Mouse (Mus musculus): ENCODE measurements around the gene Mcoln2. TPM values are rescaled to one million over a fixed set of nuclear protein-coding genes. Genes with fewer than 3 reads are reported as not detected.

Gene Mcoln2
- polyA plus RNA-seq, 1 experiment from 2014 or later: 0.36 TPM

- Histone ChIP-seq H3K9me3 (no peaks in the 10 kb centered on the region), H3K36me3 (no peaks in the 10 kb centered on the region), H3K27me3 (peaks cover 6% of the 10 kb centered on the region; the same call in 1 of the 2 replicates), H3K4me3 (no peak overlapping the region), H3K9ac (no peak overlapping the region), H3K4me1 (replicated peaks) (no peaks in the 10 kb centered on the region), H3K4me2 (no peak overlapping the region), H3K27ac (replicated peaks) (no peak overlapping the region)
- ATAC-seq (ENCODE audit: low read depth): no peak
- WGBS: 68% methylated on average over 5 of the region's 5 CpGs
Measured at GRCm38 (mm10) chr3:146213336-146213735, 63.7 kb downstream of the Mcoln2 start.

- Histone ChIP-seq H3K4me3 (no peak overlapping the region), H3K9me3 (no peaks in the 10 kb centered on the region), H3K4me2 (no peak overlapping the region), H3K36me3 (no peaks in the 10 kb centered on the region), H3K27ac (replicated peaks) (no peak overlapping the region), H3K4me1 (replicated peaks) (peaks cover 12% of the 10 kb centered on the region), H3K27me3 (peaks cover 34% of the 10 kb centered on the region), H3K9ac (no peak overlapping the region)
- ATAC-seq (ENCODE audit: low read depth): no peak
- WGBS: 90% methylated on average over 3 of the region's 3 CpGs
Measured at GRCm38 (mm10) chr3:146216561-146216960, 66.9 kb downstream of the Mcoln2 start.

- no peak within 1 kb of the TSS for H3K27ac ChIP-seq (replicated peaks)
- peaks cover 65% of the 10 kb centered on the region for H3K27me3 ChIP-seq
- H3K9ac ChIP-seq: peak within 1 kb of the TSS; percentile 58; the same call in 1 of the 2 replicates
- H3K9me3 ChIP-seq: no peaks in the 10 kb centered on the region
- H3K36me3 ChIP-seq: no peaks in the 10 kb centered on the region
- WGBS: under 1% methylated on average over 69 of the region's 73 CpGs
- peak; percentile 71 for ATAC-seq (ENCODE audit: low read depth)
- peak within 1 kb of the TSS; percentile 77 for H3K4me2 ChIP-seq
- peaks cover 15% of the 10 kb centered on the region for H3K4me1 ChIP-seq (replicated peaks)
- peak within 1 kb of the TSS; percentile 47 for H3K4me3 ChIP-seq
Measured at GRCm38 (mm10) chr3:146220776-146221486, 71.3 kb downstream of the Mcoln2 start, which contains the start of gene Lpar3. Gene Lpar3 (plus strand): TSS chr3:146220963.

- no peak for ATAC-seq (ENCODE audit: low read depth)
- H3K9me3 ChIP-seq: no peaks in the 10 kb centered on the region
- no peaks in the 10 kb centered on the region for H3K36me3 ChIP-seq
- H3K9ac ChIP-seq: no peak overlapping the region
- H3K4me3 ChIP-seq: no peak overlapping the region
- H3K27ac ChIP-seq (replicated peaks): no peak overlapping the region
- WGBS: 81% methylated on average over 4 of the region's 4 CpGs
- peaks cover 65% of the 10 kb centered on the region for H3K27me3 ChIP-seq
- H3K4me1 ChIP-seq (replicated peaks): peaks cover 15% of the 10 kb centered on the region
- no peak overlapping the region for H3K4me2 ChIP-seq
Measured at GRCm38 (mm10) chr3:146224271-146224670, 74.6 kb downstream of the Mcoln2 start.

GRCm38 (mm10) chr3:146225061-146225761, 75.6 kb downstream of the Mcoln2 start:
- Histone ChIP-seq H3K9me3 (no peaks in the 10 kb centered on the region), H3K4me1 (replicated peaks) (peaks cover 15% of the 10 kb centered on the region), H3K9ac (no peak overlapping the region), H3K4me2 (no peak overlapping the region), H3K36me3 (no peaks in the 10 kb centered on the region), H3K4me3 (no peak overlapping the region), H3K27ac (replicated peaks) (no peak overlapping the region), H3K27me3 (peaks cover 56% of the 10 kb centered on the region)
- ATAC-seq (ENCODE audit: low read depth): no peak
- 83% methylated on average over 7 of the region's 7 CpGs for WGBS

- 59% methylated on average over 3 of the region's 3 CpGs for WGBS
- peaks cover 34% of the 10 kb centered on the region for H3K27me3 ChIP-seq
- no peak overlapping the region for H3K4me2 ChIP-seq
- H3K36me3 ChIP-seq: no peaks in the 10 kb centered on the region
- H3K9ac ChIP-seq: no peak overlapping the region
- no peaks in the 10 kb centered on the region for H3K4me1 ChIP-seq (replicated peaks)
- no peak for ATAC-seq (ENCODE audit: low read depth)
- H3K4me3 ChIP-seq: no peak overlapping the region
- no peaks in the 10 kb centered on the region for H3K9me3 ChIP-seq
- H3K27ac ChIP-seq (replicated peaks): no peak overlapping the region
Measured at GRCm38 (mm10) chr3:146227427-146227826, 77.8 kb downstream of the Mcoln2 start.

GRCm38 (mm10) chr3:146228559-146229310, 79.1 kb downstream of the Mcoln2 start:
- H3K27me3 ChIP-seq: peaks cover 21% of the 10 kb centered on the region; the same call in 1 of the 2 replicates
- no peak overlapping the region for H3K4me2 ChIP-seq
- ATAC-seq (ENCODE audit: low read depth): no peak
- H3K4me1 ChIP-seq (replicated peaks): no peaks in the 10 kb centered on the region
- WGBS: 62% methylated on average over 13 of the region's 13 CpGs
- H3K27ac ChIP-seq (replicated peaks): no peak overlapping the region
- H3K9me3 ChIP-seq: no peaks in the 10 kb centered on the region
- no peak overlapping the region for H3K4me3 ChIP-seq
- H3K9ac ChIP-seq: no peak overlapping the region
- H3K36me3 ChIP-seq: no peaks in the 10 kb centered on the region

- no peaks in the 10 kb centered on the region for H3K9me3 ChIP-seq
- 79% methylated on average over 7 of the region's 7 CpGs for WGBS
- H3K4me2 ChIP-seq: no peak overlapping the region
- H3K4me3 ChIP-seq: no peak overlapping the region
- H3K4me1 ChIP-seq (replicated peaks): peaks cover 12% of the 10 kb centered on the region
- no peak overlapping the region for H3K27ac ChIP-seq (replicated peaks)
- no peaks in the 10 kb centered on the region for H3K27me3 ChIP-seq
- no peak overlapping the region for H3K9ac ChIP-seq
- ATAC-seq (ENCODE audit: low read depth): no peak
- H3K36me3 ChIP-seq: no peaks in the 10 kb centered on the region
Measured at GRCm38 (mm10) chr3:146232708-146233107, 83.1 kb downstream of the Mcoln2 start.

GRCm38 (mm10) chr3:146233741-146234140, 84.1 kb downstream of the Mcoln2 start:
- no peak overlapping the region for H3K4me3 ChIP-seq
- H3K4me2 ChIP-seq: no peak overlapping the region
- H3K9me3 ChIP-seq: no peaks in the 10 kb centered on the region
- no peak for ATAC-seq (ENCODE audit: low read depth)
- H3K4me1 ChIP-seq (replicated peaks): peaks cover 12% of the 10 kb centered on the region
- 78% methylated on average over 4 of the region's 4 CpGs for WGBS
- no peak overlapping the region for H3K9ac ChIP-seq
- H3K36me3 ChIP-seq: no peaks in the 10 kb centered on the region
- H3K27me3 ChIP-seq: no peaks in the 10 kb centered on the region
- H3K27ac ChIP-seq (replicated peaks): no peak overlapping the region

GRCm38 (mm10) chr3:146234530-146234929, 84.9 kb downstream of the Mcoln2 start:
- H3K27me3 ChIP-seq: no peaks in the 10 kb centered on the region
- H3K27ac ChIP-seq (replicated peaks): no peak overlapping the region
- ATAC-seq (ENCODE audit: low read depth): no peak
- H3K4me1 ChIP-seq (replicated peaks): peaks cover 12% of the 10 kb centered on the region
- H3K36me3 ChIP-seq: no peaks in the 10 kb centered on the region
- 77% methylated on average over 10 of the region's 10 CpGs for WGBS
- no peak overlapping the region for H3K9ac ChIP-seq
- no peak overlapping the region for H3K4me2 ChIP-seq
- H3K9me3 ChIP-seq: no peaks in the 10 kb centered on the region
- H3K4me3 ChIP-seq: no peak overlapping the region

- H3K9ac ChIP-seq: no peak overlapping the region
- H3K4me3 ChIP-seq: no peak overlapping the region
- no peaks in the 10 kb centered on the region for H3K9me3 ChIP-seq
- 22% methylated on average over 8 of the region's 8 CpGs for WGBS
- ATAC-seq (ENCODE audit: low read depth): peak; percentile 82
- H3K27ac ChIP-seq (replicated peaks): no peak overlapping the region
- peaks cover 12% of the 10 kb centered on the region for H3K4me1 ChIP-seq (replicated peaks)
- no peak overlapping the region for H3K4me2 ChIP-seq
- H3K36me3 ChIP-seq: no peaks in the 10 kb centered on the region
- no peaks in the 10 kb centered on the region for H3K27me3 ChIP-seq
Measured at GRCm38 (mm10) chr3:146236280-146236679, 86.6 kb downstream of the Mcoln2 start.

GRCm38 (mm10) chr3:146237676-146238075, 88.0 kb downstream of the Mcoln2 start:
- 0 out of 2 replicates have a peak, but pooled peaks have one; percentile 47 for ATAC-seq (ENCODE audit: low read depth)
- 77% methylated on average over 5 of the region's 5 CpGs for whole genome bisulfite sequencing
- Histone ChIP-seq H3K9ac (no peak overlapping the region), H3K27me3 (no peaks in the 10 kb centered on the region), H3K4me1 (replicated peaks) (peaks cover 12% of the 10 kb centered on the region), H3K27ac (replicated peaks) (no peak overlapping the region), H3K4me2 (no peak overlapping the region), H3K36me3 (no peaks in the 10 kb centered on the region), H3K4me3 (no peak overlapping the region), H3K9me3 (no peaks in the 10 kb centered on the region)
